Mouse (Mus musculus): ENCODE results near the gene Acss2. TPM values are rescaled to one million over a fixed set of nuclear protein-coding genes. Genes with fewer than 3 reads are reported as not detected.

Gene Acss2
- polyA plus RNA-seq, 1 experiment from 2014 or later: 30.6 TPM

GRCm38 (mm10) chr2:155633731-155634130 is 116.0 kb downstream of the Acss2 start:
- no peak overlapping the region for H3K4me3 ChIP-seq (ENCODE audit: low read depth, low read length)
- H3K27me3 ChIP-seq (ENCODE audit: control insufficient read depth, insufficient read depth, low read length): peaks cover 33% of the 10 kb centered on the region
- 92% methylated on average over 9 of the region's 9 CpGs for WGBS
- H3K4me2 ChIP-seq (ENCODE audit: low read depth, low read length): no peak overlapping the region
- no peaks in the 10 kb centered on the region for H3K9me3 ChIP-seq (ENCODE audit: control insufficient read depth, low read length)
- peaks cover 12% of the 10 kb centered on the region for H3K4me1 ChIP-seq (ENCODE audit: control insufficient read depth, insufficient read depth, low read length)
- no peak overlapping the region for H3K27ac ChIP-seq (ENCODE audit: low read depth, low read length)
- peaks cover 54% of the 10 kb centered on the region for H3K36me3 ChIP-seq (ENCODE audit: control insufficient read depth, insufficient read depth, low read length)
- ATAC-seq (ENCODE audit: low read depth): no peak
- H3K9ac ChIP-seq (replicated peaks; ENCODE audit: low read depth, low read length): no peak overlapping the region

GRCm38 (mm10) chr2:155634562-155634961 is 116.8 kb downstream of the Acss2 start:
- no peak overlapping the region for H3K4me3 ChIP-seq (ENCODE audit: low read depth, low read length)
- H3K27me3 ChIP-seq (ENCODE audit: control insufficient read depth, insufficient read depth, low read length): peaks cover 33% of the 10 kb centered on the region
- no peak for ATAC-seq (ENCODE audit: low read depth)
- no peaks in the 10 kb centered on the region for H3K9me3 ChIP-seq (ENCODE audit: control insufficient read depth, low read length)
- H3K27ac ChIP-seq (ENCODE audit: low read depth, low read length): no peak overlapping the region
- peaks cover 5% of the 10 kb centered on the region for H3K4me1 ChIP-seq (ENCODE audit: control insufficient read depth, insufficient read depth, low read length)
- WGBS: 84% methylated on average over 8 of the region's 8 CpGs
- no peak overlapping the region for H3K4me2 ChIP-seq (ENCODE audit: low read depth, low read length)
- peaks cover 62% of the 10 kb centered on the region for H3K36me3 ChIP-seq (ENCODE audit: control insufficient read depth, insufficient read depth, low read length)
- no peak overlapping the region for H3K9ac ChIP-seq (replicated peaks; ENCODE audit: low read depth, low read length)

MicroRNAs encoded within 50 kb of the gene (microRNA counts, 519-probe panel; counts per million panel counts)
- not detected for microRNA mmu-miR-499

Small RNAs within 50 kb of the gene (microRNA-seq; reads per million reads assigned to microRNA genes)
- 4.6 reads per million, percentile 8 among the genes with 10 or more reads in this experiment for gene Mir499

Other genes starting within 250 kb of the Acss2 start
- gene Map1lc3a, start 241.7 kb upstream of the Acss2 start, polyA plus RNA-seq (2014; fragmentation: Nextera tagmentation; extraction: Ambion mirVana): 536 and 680 TPM in 2 replicates
- 61.2 and 68.2 TPM in 2 replicates for gene Pigu, start 160.5 kb upstream of the Acss2 start, polyA plus RNA-seq (2014; fragmentation: Nextera tagmentation; extraction: Ambion mirVana)
- 79.4 and 102 TPM in 2 replicates for gene Trp53inp2, start 136.9 kb upstream of the Acss2 start, polyA plus RNA-seq (2014; fragmentation: Nextera tagmentation; extraction: Ambion mirVana)
- 31.4 and 36.0 TPM in 2 replicates for gene Ncoa6, start 44.1 kb upstream of the Acss2 start, polyA plus RNA-seq (2014; fragmentation: Nextera tagmentation; extraction: Ambion mirVana)
- 37.7 and 52.7 TPM in 2 replicates for gene Ggt7, start 289 bp downstream of the Acss2 start, polyA plus RNA-seq (2014; fragmentation: Nextera tagmentation; extraction: Ambion mirVana)
- gene Gss, start 74.9 kb downstream of the Acss2 start, polyA plus RNA-seq (2014; fragmentation: Nextera tagmentation; extraction: Ambion mirVana): 14.9 and 15.1 TPM in 2 replicates
- 0.50 and 0.52 TPM in 2 replicates for gene Myh7b, start 93.3 kb downstream of the Acss2 start, polyA plus RNA-seq (2014; fragmentation: Nextera tagmentation; extraction: Ambion mirVana)
- 165 and 174 TPM in 2 replicates for gene Trpc4ap, start 174.4 kb downstream of the Acss2 start, polyA plus RNA-seq (2014; fragmentation: Nextera tagmentation; extraction: Ambion mirVana)
- gene Edem2, start 211.5 kb downstream of the Acss2 start, polyA plus RNA-seq (2014; fragmentation: Nextera tagmentation; extraction: Ambion mirVana): 38.2 and 42.3 TPM in 2 replicates
- gene Gm17581, start 217.9 kb downstream of the Acss2 start, polyA plus RNA-seq (2014; fragmentation: Nextera tagmentation; extraction: Ambion mirVana): not detected in 2 replicates
- 1.2 and 3.9 TPM in 2 replicates for gene Procr, start 233.2 kb downstream of the Acss2 start, polyA plus RNA-seq (2014; fragmentation: Nextera tagmentation; extraction: Ambion mirVana)

All from neural tube, embryonic 14.5 days (tissue).